Mouse (Mus musculus): ENCODE results near the gene Zfp131.
"Not testable (repeated sequence)": the region's sequence is repeated elsewhere in the genome, so short reads cannot be mapped to it uniquely, and the experiment has no call there.

GRCm38 (mm10) chr13:119836324-119836811 is 45.7 kb upstream of the Zfp131 start:
- not testable (repeated sequence) for TF ChIP-seq CTCF (IDR thresholded peaks at IDR 0.05; ENCODE audit: low read depth, low read length); POLR2A (IDR thresholded peaks at IDR 0.05; ENCODE audit: insufficient read depth, low read length); EP300 (IDR thresholded peaks at IDR 0.05; ENCODE audit: insufficient read depth, low read depth, low read length)

All from ES-Bruce4 (cell line).